Mouse (Mus musculus) intestine, postnatal 0 days (tissue): Measurements from ENCODE around the gene Acap2. TPM values are rescaled to one million over a fixed set of nuclear protein-coding genes. Genes with fewer than 3 reads are reported as not detected.

Experiments used
- ATAC-seq: fragments of 200-750 bp; cut with Nextera tagmentation; 2 replicates; pipeline ENCODE4 v1.8.0; 2017; ENCODE audit warnings: mild to moderate bottlenecking, moderate TSS enrichment, moderate library complexity
- H3K27ac ChIP-seq: fragments of 300-500 bp; sonication (generic); 2 replicates; pipeline ENCODE4 v1.5.1; 2014; ENCODE audit warnings: mild to moderate bottlenecking, low read depth, low read length, moderate library complexity
- H3K27me3 ChIP-seq: fragments of 300-500 bp; sonication (generic); replicated peaks from 2 replicates; pipeline ENCODE4 v1.6.1; 2014; ENCODE audit warnings: low read length, mixed read lengths; ENCODE audit not compliant: control insufficient read depth, insufficient read depth
- H3K36me3 ChIP-seq: fragments of 300-500 bp; sonication (generic); 2 replicates; pipeline ENCODE4 v1.6.1; 2014; ENCODE audit warnings: mild to moderate bottlenecking, moderate library complexity; ENCODE audit not compliant: control insufficient read depth, insufficient read depth
- H3K4me1 ChIP-seq: fragments of 300-500 bp; sonication (generic); replicated peaks from 2 replicates; pipeline ENCODE4 v1.6.1; 2014; ENCODE audit warnings: antibody characterized with exemption, low read length, mixed read lengths; ENCODE audit not compliant: control insufficient read depth, insufficient read depth
- H3K4me2 ChIP-seq: fragments of 300-500 bp; sonication (generic); replicated peaks from 2 replicates; pipeline ENCODE4 v1.6.1; 2014; ENCODE audit warnings: low read depth, mild to moderate bottlenecking, moderate library complexity
- H3K4me3 ChIP-seq: fragments of 300-500 bp; sonication (generic); 2 replicates; pipeline ENCODE4 v1.5.1; 2014; ENCODE audit warnings: low read depth, low read length
- H3K9ac ChIP-seq: fragments of 300-500 bp; sonication (generic); 2 replicates; pipeline ENCODE4 v1.6.1; 2014; ENCODE audit warnings: mild to moderate bottlenecking, low read depth, low read length
- H3K9me3 ChIP-seq: fragments of 300-500 bp; sonication (generic); 2 replicates; pipeline ENCODE4 v1.6.1; 2016; ENCODE audit warnings: mixed run types; ENCODE audit not compliant: control insufficient read depth
- CTCF ChIP-seq: sonication (generic); IDR thresholded peaks from 2 replicates; pipeline ENCODE4 v1.5.1; 2016; ENCODE audit warnings: low read depth, mild to moderate bottlenecking, control low read depth, antibody characterized with exemption, moderate library complexity
- WGBS: fragments of 180-500 bp; shearing (Covaris S2); extraction: QIAGEN DNeasy Blood & Tissue Kit; methylation state at CpG from one replicate; pipeline ENCODE4 v1.1.7; 2014; 5-methylcytosine and 5-hydroxymethylcytosine counted together
- polyA plus RNA-seq: library from polyadenylated mRNA; unstranded; fragments of >200 nt; fragmentation: Nextera tagmentation; extraction: Ambion mirVana; gene quantifications from 2 replicates; pipeline ENCODE4 v1.2.1, GENCODE M21; 2015

The Acap2 gene
- polyA plus RNA-seq, 1 experiment from 2014 or later: 10.6 TPM

DNA sequence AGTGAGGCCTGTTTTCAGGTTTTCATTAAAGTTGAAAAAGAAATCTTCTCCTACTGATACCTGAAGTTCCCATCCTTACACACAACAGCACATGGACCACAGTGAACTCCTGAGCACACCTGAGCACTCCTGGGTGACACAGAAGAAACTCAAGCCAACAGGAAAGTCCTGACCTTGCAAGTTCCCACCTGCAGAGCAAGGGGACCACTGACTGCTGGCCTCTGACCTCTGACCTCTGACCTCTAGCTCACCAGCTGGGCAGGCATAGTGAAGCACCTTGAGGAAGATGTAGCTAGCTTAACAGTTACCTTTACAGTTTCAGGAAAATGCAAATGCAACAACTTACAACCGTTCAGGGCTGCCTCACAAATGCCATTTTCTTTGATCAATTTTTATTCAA is 101.1 kb downstream of the Acap2 start:
- Histone ChIP-seq H3K9ac (no peak overlapping the region), H3K27ac (no peak overlapping the region), H3K4me1 (no peaks in the 10 kb centered on the region), H3K27me3 (no peaks in the 10 kb centered on the region), H3K4me3 (no peak overlapping the region), H3K4me2 (no peak overlapping the region), H3K9me3 (no peaks in the 10 kb centered on the region), H3K36me3 (peaks cover 58% of the 10 kb centered on the region)
- ATAC-seq: no peak
- TF ChIP-seq CTCF: no peak
- 89% methylated on average over 1 of the region's 1 CpGs for WGBS

DNA sequence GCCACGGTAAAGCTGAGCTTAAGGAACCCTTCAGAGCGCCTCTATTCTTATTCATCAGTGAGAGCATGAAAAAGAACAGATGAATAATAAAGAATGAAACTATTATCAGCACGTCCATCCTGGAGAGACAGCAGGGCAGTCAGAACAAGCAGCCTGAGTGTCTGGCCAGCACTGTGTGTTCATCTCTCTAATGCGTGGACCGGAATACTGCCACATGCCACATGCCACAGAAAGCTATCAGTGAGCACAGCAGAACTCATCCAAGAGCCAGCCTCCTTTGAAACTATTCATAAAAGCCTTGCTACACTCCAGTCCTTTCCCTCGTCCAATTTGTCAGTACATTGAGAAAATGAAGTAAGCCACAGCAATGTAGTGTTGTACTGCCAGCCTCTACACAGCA is 107.0 kb downstream of the Acap2 start:
- whole genome bisulfite sequencing: 90% methylated on average over 6 of the region's 6 CpGs
- H3K27me3 ChIP-seq: no peaks in the 10 kb centered on the region
- ATAC-seq: no peak
- H3K4me3 ChIP-seq: no peak overlapping the region
- H3K9ac ChIP-seq: no peak overlapping the region
- peaks cover 25% of the 10 kb centered on the region for H3K36me3 ChIP-seq
- no peak overlapping the region for H3K27ac ChIP-seq
- no peak for TF ChIP-seq CTCF
- H3K9me3 ChIP-seq: no peaks in the 10 kb centered on the region
- H3K4me1 ChIP-seq: no peaks in the 10 kb centered on the region
- no peak overlapping the region for H3K4me2 ChIP-seq

DNA sequence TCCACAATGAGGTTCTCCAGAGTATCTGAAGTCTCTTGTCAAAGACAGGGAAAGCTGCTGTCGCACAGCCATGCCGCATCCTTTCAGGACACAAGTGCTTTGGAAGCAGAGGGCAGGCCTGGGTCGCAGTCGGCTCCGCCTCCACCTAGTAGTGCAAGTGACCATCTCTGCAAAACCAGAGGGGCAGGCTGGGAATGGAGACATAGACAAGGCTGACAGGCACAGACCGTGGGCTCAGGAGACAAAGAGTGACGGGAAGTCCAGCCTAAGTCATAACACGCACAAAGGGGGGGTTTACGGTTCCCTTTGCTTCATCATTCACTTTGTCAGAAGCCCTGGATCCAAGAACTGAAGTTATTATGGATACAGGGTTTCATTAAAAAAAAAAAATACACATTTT is 107.9 kb downstream of the Acap2 start:
- Histone ChIP-seq H3K4me3 (no peak overlapping the region), H3K36me3 (peaks cover 24% of the 10 kb centered on the region), H3K4me2 (no peak overlapping the region), H3K27ac (no peak overlapping the region), H3K9ac (no peak overlapping the region), H3K4me1 (no peaks in the 10 kb centered on the region), H3K9me3 (no peaks in the 10 kb centered on the region), H3K27me3 (no peaks in the 10 kb centered on the region)
- no peak for TF ChIP-seq CTCF
- 73% methylated on average over 9 of the region's 9 CpGs for WGBS
- ATAC-seq: no peak

DNA sequence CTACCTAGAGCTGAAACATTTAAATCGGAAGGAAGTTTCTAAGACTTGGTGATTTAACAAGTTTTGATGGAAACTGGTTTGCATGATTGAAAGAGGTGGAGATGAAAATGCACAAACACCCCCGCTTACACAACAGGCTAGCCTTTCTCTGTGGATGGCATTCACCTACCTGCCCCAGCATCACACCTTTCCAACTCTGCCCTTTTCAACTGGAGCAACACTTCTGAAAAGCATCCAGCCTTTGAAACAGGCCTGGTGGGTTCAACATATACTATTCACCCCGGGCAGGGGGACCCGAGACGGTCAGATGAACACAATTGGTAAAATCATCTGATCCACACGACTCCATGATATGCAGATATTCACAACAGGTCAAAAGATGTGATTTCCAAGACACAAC is 119.2 kb downstream of the Acap2 start:
- H3K9me3 ChIP-seq: no peaks in the 10 kb centered on the region
- H3K4me2 ChIP-seq: peak overlapping the region; percentile 95
- no peak for ATAC-seq
- no peaks in the 10 kb centered on the region for H3K27me3 ChIP-seq
- no peak for TF ChIP-seq CTCF
- H3K27ac ChIP-seq: no peak overlapping the region
- H3K9ac ChIP-seq: no peak overlapping the region
- H3K4me1 ChIP-seq: 0 out of 2 replicates have a peak, but pooled peaks cover 4% of the 10 kb centered on the region
- 77% methylated on average over 6 of the region's 6 CpGs for whole genome bisulfite sequencing
- no peaks in the 10 kb centered on the region; the same call in none of the 2 replicates for H3K36me3 ChIP-seq
- H3K4me3 ChIP-seq: no peak overlapping the region; the same call in 1 of the 2 replicates

DNA sequence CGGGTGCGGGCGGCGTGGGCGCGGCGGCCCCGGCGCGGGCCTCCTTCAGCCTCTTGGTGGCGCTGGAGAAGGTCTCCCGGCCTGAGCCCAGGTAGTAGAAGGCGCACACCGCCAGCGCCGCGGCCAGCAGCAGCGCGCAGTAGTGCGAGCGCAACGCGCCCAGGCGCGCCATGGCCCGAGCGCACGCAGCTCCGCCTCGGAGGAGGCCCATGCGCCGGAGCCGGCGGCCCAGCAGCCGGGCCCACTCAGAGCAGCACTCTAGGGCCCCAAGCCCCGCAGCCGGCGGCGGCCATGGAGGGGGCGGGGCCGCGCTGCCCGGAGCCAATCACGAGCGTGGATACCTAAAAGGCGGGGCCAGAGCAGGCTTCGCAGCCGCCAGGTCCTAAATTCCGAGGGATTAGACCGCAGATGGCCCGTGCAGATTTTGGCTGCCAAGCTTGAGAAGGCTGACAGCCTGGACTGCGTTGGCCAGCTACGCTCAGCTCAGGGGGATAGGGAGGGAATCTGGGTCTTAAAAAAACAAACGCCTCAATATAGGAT is 119.8 kb downstream of the Acap2 start, which contains the start of gene Xxylt1:
Gene Xxylt1 (minus strand): TSS at position 308 of the 540 bp plus-strand sequence.
- ATAC-seq: peak; percentile 93
- H3K27me3 ChIP-seq: no peaks in the 10 kb centered on the region
- H3K9me3 ChIP-seq: no peaks in the 10 kb centered on the region
- peak within 1 kb of the TSS; percentile 72 for H3K4me3 ChIP-seq
- H3K36me3 ChIP-seq: no peaks in the 10 kb centered on the region; the same call in none of the 2 replicates
- WGBS: 0% methylated on average over 47 of the region's 54 CpGs
- 0 out of 2 replicates have a peak, but pooled peaks cover 4% of the 10 kb centered on the region for H3K4me1 ChIP-seq
- peak within 1 kb of the TSS; percentile 64 for H3K9ac ChIP-seq
- peak within 1 kb of the TSS; percentile 90 for H3K27ac ChIP-seq
- H3K4me2 ChIP-seq: peak within 1 kb of the TSS; percentile 95
- TF ChIP-seq CTCF: peak; percentile 60

DNA sequence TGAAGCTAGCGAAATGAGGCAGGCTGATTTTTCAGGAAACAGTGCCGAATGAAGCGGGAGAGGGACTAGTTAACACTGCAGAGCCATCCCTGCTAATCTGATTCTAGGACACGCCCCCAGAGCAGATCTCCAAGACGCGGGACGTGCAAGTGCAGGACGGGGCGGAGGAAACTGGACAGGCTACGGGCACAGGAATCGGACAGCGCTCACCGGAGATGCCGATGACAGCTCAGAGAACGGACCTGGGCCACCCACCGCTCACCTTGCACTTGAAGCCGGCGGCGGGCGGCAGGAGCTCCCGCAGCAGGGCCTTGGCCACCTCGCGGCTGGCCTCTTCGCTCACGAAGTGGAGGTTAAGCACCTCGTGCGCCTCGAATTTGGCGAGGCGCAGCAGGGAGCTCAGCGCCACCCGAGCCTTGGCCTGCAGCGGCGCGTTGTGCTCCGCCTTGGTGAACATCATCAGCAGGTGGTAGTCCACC is 120.4 kb downstream of the Acap2 start:
- Histone ChIP-seq H3K4me1 (0 out of 2 replicates have a peak, but pooled peaks cover 4% of the 10 kb centered on the region), H3K4me3 (peak overlapping the region; percentile 72), H3K27ac (peak overlapping the region; percentile 90), H3K27me3 (no peaks in the 10 kb centered on the region), H3K9ac (peak overlapping the region; percentile 64), H3K4me2 (peak overlapping the region; percentile 95), H3K9me3 (no peaks in the 10 kb centered on the region), H3K36me3 (no peaks in the 10 kb centered on the region; the same call in none of the 2 replicates)
- under 1% methylated on average over 34 of the region's 36 CpGs for WGBS
- peak; percentile 55 for ATAC-seq
- TF ChIP-seq CTCF: no peak
